Mouse (Mus musculus) heart, embryonic 10.5 days (tissue): ENCODE results near the gene Ighmbp2. TPM values are rescaled to one million over a fixed set of nuclear protein-coding genes. Genes with fewer than 3 reads are reported as not detected.
"Not testable (repeated sequence)": the region's sequence is repeated elsewhere in the genome, so short reads cannot be mapped to it uniquely, and the experiment has no call there.

Experiments used
- DNase-seq: peaks from one replicate; pipeline ENCODE4 v3.0.0-alpha.2; 2017; ENCODE audit warnings: low spot score
- H3K27ac ChIP-seq: fragments of 300-500 bp; sonication (generic); 2 replicates; pipeline ENCODE4 v1.5.1; 2016; ENCODE audit warnings: mild to moderate bottlenecking
- H3K27me3 ChIP-seq: fragments of 300-500 bp; sonication (generic); 2 replicates; pipeline ENCODE4 v1.6.1; 2016; ENCODE audit warnings: mild to moderate bottlenecking; ENCODE audit not compliant: poor library complexity, insufficient read depth, severe bottlenecking
- H3K36me3 ChIP-seq: fragments of 300-500 bp; sonication (generic); 2 replicates; pipeline ENCODE4 v1.6.1; 2016; ENCODE audit warnings: mild to moderate bottlenecking, moderate library complexity
- H3K4me1 ChIP-seq: fragments of 300-500 bp; sonication (generic); 2 replicates; pipeline ENCODE4 v1.6.1; 2016; ENCODE audit warnings: mild to moderate bottlenecking
- H3K4me3 ChIP-seq: fragments of 300-500 bp; sonication (generic); 2 replicates; pipeline ENCODE4 v1.5.1; 2016; ENCODE audit warnings: mild to moderate bottlenecking, moderate library complexity
- H3K9me3 ChIP-seq: fragments of 300-500 bp; sonication (generic); 2 replicates; pipeline ENCODE4 v1.6.1; 2016; ENCODE audit warnings: mild to moderate bottlenecking, moderate library complexity
- WGBS: fragments of 180-500 bp; shearing (Covaris S2); methylation state at CpG from one replicate; pipeline ENCODE4 v1.1.7; 2016; 5-methylcytosine and 5-hydroxymethylcytosine counted together
- polyA plus RNA-seq: library from polyadenylated mRNA; unstranded; fragments of >200 nt; fragmentation: Nextera tagmentation; extraction: Ambion mirVana; gene quantifications from 2 replicates; pipeline ENCODE4 v1.2.1, GENCODE M21; 2016

Gene Ighmbp2
- polyA plus RNA-seq, 1 experiment from 2014 or later, result 7.4 TPM

DNA sequence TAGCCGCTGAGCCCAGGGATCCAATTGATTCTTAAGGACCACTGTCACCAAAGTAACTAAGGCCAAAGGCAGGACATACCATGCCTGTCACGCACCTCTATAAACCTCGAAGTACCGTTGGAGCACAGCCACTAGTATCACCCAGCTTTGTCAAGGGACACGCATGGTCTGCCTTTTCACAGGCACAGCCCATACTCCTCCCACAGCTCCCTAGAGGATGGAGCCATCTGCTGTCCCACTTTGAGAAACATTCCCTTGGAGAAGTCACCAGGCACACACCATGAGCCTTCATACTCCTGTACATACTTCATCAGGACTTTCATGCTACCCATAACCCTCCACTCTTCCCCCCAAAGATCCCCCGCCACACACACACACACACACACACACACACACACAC, 13.0 kb downstream of the Ighmbp2 start:
- 92% methylated on average over 6 of the region's 6 CpGs for WGBS
- H3K4me3 ChIP-seq, result no peak overlapping the region
- peak; percentile 47 for DNase-seq
- no peaks in the 10 kb centered on the region for H3K4me1 ChIP-seq
- H3K27me3 ChIP-seq, result no peaks in the 10 kb centered on the region
- H3K36me3 ChIP-seq, result peaks cover 100% of the 10 kb centered on the region
- H3K9me3 ChIP-seq, result no peaks in the 10 kb centered on the region
- no peak overlapping the region for H3K27ac ChIP-seq

DNA sequence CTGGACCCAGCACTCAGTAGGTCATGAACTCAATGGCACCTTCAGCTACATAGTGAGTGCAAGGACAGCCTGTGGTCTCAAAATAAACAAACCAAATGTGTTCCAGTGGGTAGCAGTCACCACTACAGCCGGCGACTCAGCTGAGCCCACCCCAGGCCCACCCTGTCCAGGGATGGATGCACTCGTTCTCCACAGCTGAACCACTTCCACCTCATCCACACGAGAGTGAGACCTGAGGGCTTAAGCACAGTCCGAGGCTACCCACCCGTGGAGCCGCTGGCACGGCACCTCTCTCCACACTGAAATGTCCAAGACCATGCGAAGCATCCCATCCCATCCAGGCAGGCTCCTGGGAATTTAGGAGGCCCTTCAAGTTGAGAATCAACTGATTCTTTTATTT, 13.5 kb downstream of the Ighmbp2 start:
- Histone ChIP-seq H3K27me3 (no peaks in the 10 kb centered on the region), H3K36me3 (peaks cover 100% of the 10 kb centered on the region), H3K4me1 (no peaks in the 10 kb centered on the region), H3K9me3 (no peaks in the 10 kb centered on the region), H3K4me3 (no peak overlapping the region), H3K27ac (no peak overlapping the region)
- peak; percentile 47 for DNase-seq
- WGBS, result 91% methylated on average over 9 of the region's 9 CpGs

DNA sequence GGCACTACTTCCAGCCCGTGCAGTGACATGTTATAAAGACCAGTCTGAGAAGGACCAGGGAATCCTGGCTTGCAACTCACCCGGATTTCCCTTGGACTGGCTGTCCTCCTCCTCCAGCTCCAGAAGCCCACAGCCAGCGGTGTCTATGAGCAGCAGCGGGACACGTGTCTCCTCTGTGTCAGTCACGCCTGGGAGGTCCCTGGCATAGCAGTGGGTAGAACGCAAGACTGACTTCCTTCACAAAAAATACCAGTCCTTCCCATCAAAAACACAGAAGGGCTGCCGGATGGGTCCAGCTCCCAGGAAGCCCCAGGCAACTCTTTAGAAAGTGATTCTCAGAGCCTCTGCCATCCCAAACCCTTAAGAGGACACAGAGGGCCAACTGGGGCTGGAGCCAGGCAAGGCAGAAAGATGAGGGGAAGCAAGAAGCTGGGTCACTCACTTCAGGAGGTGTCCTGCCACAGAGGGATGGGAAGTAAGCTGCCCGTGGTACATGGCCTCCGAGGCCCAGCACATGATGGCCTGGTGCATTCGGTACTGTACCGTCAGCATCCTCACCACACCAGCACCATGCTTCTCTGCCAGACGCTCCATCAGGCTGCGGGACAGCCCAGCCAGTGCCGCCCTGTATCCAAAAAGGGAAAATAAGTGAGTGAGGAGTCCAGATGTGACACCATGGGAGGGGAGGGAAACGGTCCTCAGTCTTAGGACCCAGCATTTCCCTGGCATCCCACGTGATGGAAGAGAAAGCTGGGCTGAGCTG, 14.4 kb downstream of the Ighmbp2 start:
- H3K27ac ChIP-seq, result no peak overlapping the region
- H3K36me3 ChIP-seq, result peaks cover 100% of the 10 kb centered on the region
- H3K4me3 ChIP-seq, result no peak overlapping the region
- H3K9me3 ChIP-seq, result no peaks in the 10 kb centered on the region
- WGBS, result 91% methylated on average over 17 of the region's 17 CpGs
- H3K4me1 ChIP-seq, result no peaks in the 10 kb centered on the region
- DNase-seq, result peak; percentile 75
- no peaks in the 10 kb centered on the region for H3K27me3 ChIP-seq

DNA sequence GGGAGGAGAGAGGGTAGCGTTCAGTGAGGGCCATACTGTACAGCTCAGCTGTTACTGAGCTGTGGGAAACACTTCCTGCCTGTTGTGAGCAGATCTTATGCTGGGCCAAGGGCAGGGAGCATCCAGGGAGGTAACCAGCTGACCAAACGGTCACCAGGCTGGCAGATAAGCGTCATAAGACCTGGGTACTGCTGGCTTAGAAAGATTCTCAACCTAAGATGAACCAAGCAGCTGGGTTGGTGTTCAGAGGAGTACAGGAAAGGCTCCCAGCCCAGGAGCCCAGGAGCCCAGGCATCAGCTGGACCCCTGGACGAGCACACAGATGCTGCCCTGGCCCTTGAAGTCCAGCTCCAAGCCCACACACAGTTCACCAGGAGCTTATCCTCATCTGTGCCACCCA, 15.5 kb downstream of the Ighmbp2 start:
- Histone ChIP-seq H3K9me3 (no peaks in the 10 kb centered on the region), H3K4me3 (no peak overlapping the region), H3K27ac (no peak overlapping the region), H3K4me1 (no peaks in the 10 kb centered on the region), H3K36me3 (peaks cover 95% of the 10 kb centered on the region), H3K27me3 (no peaks in the 10 kb centered on the region)
- DNase-seq, result peak; percentile 58
- 88% methylated on average over 4 of the region's 4 CpGs for WGBS

DNA sequence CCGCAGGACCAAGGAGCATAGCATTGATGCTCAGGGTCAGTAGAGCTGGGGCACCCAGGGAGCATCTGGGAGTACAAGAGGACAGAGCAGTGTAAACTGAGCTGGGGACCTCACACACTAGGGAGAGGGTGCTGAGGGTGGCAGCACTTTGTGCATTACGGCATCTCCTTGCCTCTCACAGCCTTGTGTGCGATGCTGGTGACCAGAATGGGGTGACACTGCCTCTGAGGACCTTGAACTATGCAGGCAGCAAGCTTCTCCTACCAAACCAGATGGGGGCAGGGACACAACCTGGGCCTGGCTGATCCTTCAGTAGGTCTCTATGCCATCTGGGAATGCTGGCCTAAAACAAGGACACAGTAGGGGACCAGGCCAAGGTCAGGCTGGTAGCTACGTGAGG, 16.1 kb downstream of the Ighmbp2 start:
- Histone ChIP-seq H3K4me1 (no peaks in the 10 kb centered on the region), H3K27ac (no peak overlapping the region), H3K36me3 (peaks cover 95% of the 10 kb centered on the region), H3K27me3 (no peaks in the 10 kb centered on the region), H3K9me3 (no peaks in the 10 kb centered on the region), H3K4me3 (no peak overlapping the region)
- whole genome bisulfite sequencing, result 91% methylated on average over 4 of the region's 4 CpGs
- peak; percentile 66 for DNase-seq

DNA sequence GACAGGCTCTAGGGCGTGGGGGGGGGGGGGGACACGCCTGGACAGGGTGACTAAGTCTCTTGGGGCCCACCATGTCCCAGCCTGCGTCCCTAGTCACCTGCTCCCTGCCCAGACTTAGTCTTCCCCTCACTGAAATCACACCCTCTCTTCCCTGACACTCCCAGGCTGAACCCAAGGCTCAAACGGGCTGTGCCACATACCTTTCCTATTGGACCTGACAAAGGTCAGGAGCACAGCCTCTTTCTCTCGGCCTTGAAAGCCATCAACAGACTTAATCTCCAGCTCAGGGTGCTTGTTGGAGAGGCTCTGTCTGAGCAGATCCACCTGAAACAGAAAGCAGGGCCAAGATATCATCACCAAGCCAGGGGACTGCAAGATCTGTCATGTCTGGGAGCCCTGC, 16.7 kb downstream of the Ighmbp2 start:
- Histone ChIP-seq H3K27ac (no peak overlapping the region), H3K36me3 (peaks cover 95% of the 10 kb centered on the region), H3K4me1 (no peaks in the 10 kb centered on the region), H3K9me3 (no peaks in the 10 kb centered on the region), H3K27me3 (no peaks in the 10 kb centered on the region), H3K4me3 (no peak overlapping the region)
- 75% methylated on average over 5 of the region's 5 CpGs for WGBS
- no peak for DNase-seq

DNA sequence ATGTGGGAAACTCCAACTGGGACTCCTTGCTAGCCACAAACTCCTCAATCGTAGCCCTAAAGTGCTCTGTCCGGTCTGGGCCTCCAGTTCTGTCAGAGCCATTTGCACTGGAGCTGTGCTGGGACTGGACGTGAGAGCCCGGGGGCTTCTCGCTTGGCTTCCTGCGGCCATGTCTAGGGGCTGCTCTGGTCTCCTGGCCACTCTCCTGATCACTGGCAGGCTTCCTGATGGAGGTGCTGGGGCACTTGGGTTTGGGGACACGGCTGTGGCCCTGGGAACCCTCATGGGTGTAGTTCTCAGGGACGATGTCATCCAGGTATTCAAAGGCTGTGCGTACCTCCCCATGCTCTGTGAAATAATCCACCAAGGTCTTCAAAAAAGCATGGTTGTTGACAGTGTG, 17.6 kb downstream of the Ighmbp2 start:
- Histone ChIP-seq H3K27me3 (no peaks in the 10 kb centered on the region), H3K27ac (no peak overlapping the region), H3K9me3 (no peaks in the 10 kb centered on the region), H3K4me1 (no peaks in the 10 kb centered on the region), H3K36me3 (peaks cover 95% of the 10 kb centered on the region), H3K4me3 (no peak overlapping the region)
- WGBS, result 92% methylated on average over 9 of the region's 9 CpGs
- DNase-seq, result peak; percentile 54

DNA sequence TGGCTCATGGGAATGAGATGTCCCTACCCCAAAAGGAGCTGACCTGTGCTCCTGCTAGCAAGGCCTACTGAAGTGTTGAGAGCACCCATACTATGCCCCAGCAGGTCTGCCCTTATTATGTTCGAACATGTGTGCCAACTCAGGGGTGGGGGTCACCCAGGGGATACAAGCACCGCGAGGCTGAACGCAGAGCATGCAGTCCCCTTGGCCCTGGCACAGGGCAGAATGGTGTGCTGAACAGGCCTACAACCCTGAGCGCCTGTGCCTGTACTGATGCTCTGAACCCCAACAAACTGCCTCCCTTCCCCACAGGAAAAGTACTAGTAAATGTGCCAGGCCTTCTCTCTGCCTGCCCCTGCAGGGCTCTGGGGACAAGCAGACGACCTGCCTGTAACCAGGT, 18.5 kb downstream of the Ighmbp2 start:
- no peaks in the 10 kb centered on the region for H3K4me1 ChIP-seq
- DNase-seq, result peak; percentile 69
- H3K27ac ChIP-seq, result no peak overlapping the region
- H3K27me3 ChIP-seq, result no peaks in the 10 kb centered on the region
- no peaks in the 10 kb centered on the region for H3K9me3 ChIP-seq
- peaks cover 91% of the 10 kb centered on the region for H3K36me3 ChIP-seq
- H3K4me3 ChIP-seq, result no peak overlapping the region
- 89% methylated on average over 6 of the region's 6 CpGs for WGBS

DNA sequence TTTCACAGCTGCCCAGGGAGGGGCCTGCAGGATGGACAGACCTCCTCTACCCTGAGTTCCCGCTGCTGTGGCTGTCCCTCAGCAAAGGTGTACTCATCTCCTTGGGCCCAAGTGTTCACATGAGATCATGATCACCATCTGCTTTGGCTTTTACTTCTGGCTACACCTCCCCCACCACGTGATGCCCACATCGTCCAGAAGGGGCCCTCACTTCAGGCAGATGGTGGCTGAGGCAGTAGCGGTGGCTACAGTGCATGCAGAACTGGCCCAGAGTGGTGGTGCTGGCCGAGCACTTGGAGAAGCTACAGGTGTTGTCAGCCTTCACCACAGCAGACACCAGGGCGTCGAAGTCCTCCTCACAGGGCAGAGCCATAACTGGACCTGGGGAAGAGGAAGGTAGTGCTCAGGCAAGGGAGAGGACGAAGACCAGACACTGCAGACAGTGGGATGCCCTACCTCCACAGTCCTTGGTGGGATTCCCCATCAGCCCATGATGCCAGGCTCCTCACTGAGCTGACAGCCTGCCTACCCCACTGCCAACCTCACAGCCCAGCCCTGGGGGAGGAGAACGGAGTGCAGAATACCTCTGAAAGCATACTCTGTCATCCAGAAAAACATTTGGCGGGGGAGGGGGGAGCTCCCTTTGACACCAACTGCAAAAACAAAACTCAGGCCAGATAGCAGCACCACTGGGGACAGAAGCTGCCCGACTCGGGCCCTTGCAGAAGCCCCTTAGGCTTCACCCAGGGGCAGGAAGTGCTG, 20.9 kb downstream of the Ighmbp2 start:
- Histone ChIP-seq H3K4me3 (no peak overlapping the region), H3K27me3 (no peaks in the 10 kb centered on the region), H3K9me3 (no peaks in the 10 kb centered on the region), H3K4me1 (no peaks in the 10 kb centered on the region), H3K27ac (no peak overlapping the region), H3K36me3 (peaks cover 67% of the 10 kb centered on the region)
- peak; percentile 61 for DNase-seq
- WGBS, result 76% methylated on average over 12 of the region's 12 CpGs

DNA sequence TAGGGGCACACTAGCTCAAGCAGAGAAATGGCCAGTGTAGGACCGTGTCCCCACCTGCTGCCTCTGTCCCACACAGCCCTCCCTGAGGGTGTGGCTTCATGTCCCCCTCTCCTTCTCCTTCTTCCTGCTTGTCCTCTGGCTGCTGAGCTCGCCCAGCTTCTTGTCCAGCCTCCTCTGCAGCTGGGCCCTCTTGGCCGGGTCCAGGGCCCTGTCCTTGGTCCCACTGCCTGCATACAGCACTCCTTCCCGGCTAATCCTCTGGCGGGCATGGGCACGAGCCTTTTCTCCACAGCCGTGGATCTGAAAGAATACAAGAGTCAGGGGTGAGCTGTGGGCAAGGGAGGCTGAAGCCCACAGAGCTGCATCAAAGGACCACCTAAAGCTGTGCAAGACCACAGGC, 21.5 kb downstream of the Ighmbp2 start:
- Histone ChIP-seq H3K27ac (no peak overlapping the region), H3K4me1 (no peaks in the 10 kb centered on the region), H3K9me3 (no peaks in the 10 kb centered on the region), H3K4me3 (no peak overlapping the region), H3K27me3 (no peaks in the 10 kb centered on the region), H3K36me3 (peaks cover 61% of the 10 kb centered on the region)
- DNase-seq, result peak; percentile 68
- 95% methylated on average over 7 of the region's 7 CpGs for WGBS

DNA sequence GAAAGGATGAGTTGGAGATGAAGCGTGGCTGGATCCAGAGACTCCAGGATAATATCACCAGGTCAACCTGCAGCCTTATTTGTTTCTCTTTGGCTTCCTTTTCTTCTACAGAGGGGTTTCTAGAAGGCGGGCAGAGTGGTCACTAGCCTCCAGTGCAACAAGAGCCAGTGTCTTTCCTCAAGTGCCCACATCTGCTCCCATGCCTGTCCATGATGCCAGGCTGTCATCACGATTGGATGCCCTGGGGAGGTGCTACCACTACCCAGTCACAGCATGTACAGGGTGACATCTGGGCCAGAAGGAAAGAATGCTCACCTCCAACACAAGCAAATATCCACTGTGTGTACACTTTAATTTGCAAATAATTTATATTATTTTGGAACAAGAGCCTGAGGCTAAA, 22.2 kb downstream of the Ighmbp2 start:
- WGBS, result 86% methylated on average over 3 of the region's 3 CpGs
- peaks cover 53% of the 10 kb centered on the region for H3K36me3 ChIP-seq
- DNase-seq, result peak; percentile 53

DNA sequence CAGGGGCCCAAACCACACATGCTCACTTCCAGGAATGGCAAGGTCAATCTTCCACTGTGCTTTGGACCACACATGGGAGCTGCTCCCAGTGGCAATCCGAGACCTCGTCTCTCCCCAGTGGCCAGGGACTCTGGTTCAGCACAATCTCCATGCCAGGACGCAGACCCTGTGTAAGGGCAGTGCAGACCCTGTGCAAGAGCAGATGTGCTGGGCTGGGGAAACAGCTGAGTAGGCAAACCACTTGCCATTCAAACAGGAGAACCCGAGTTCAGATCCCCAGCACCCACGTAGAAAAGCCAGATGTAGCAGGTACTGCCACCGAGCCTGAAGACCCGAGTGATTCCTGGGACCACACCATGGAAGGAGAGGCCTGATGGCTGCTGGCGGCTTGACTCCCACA, 22.8 kb downstream of the Ighmbp2 start:
- peaks cover 47% of the 10 kb centered on the region for H3K36me3 ChIP-seq

More for the DNA sequence above, 22.2 kb downstream of the Ighmbp2 start:
- Histone ChIP-seq H3K9me3 (no peaks in the 10 kb centered on the region), H3K4me3 (no peak overlapping the region), H3K4me1 (no peaks in the 10 kb centered on the region), H3K27me3 (no peaks in the 10 kb centered on the region), H3K27ac (no peak overlapping the region)

DNA sequence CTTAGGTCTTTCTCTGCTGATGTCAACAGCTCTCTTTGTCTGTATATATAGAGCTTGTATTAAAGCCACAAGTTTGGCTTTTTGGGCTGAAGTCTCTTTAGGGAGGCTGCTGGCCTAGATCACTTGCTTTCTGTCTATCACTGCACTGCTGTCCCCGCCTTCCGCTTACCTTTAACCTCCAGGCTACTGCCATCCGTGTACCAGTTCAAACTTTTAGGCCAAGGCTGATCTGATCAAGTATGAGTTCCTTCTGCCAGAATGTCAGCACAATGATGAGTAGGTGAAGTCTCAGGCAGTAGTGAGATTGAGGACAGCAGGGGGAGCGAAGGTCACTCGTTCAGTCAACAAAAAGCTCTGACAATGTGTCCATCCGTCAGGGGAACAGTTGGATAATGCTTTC, 57.6 kb downstream of the Ighmbp2 start:
- not testable (repeated sequence) for DNase-seq, H3K4me1 ChIP-seq, H3K36me3 ChIP-seq, H3K4me3 ChIP-seq, H3K27me3 ChIP-seq, H3K9me3 ChIP-seq, H3K27ac ChIP-seq
- WGBS, result 79% methylated on average over 5 of the region's 6 CpGs

More for the DNA sequence above, 22.8 kb downstream of the Ighmbp2 start:
- Histone ChIP-seq H3K9me3 (no peaks in the 10 kb centered on the region), H3K4me3 (no peak overlapping the region), H3K27me3 (no peaks in the 10 kb centered on the region), H3K4me1 (no peaks in the 10 kb centered on the region), H3K27ac (no peak overlapping the region)
- 90% methylated on average over 8 of the region's 8 CpGs for WGBS
- DNase-seq, result peak; percentile 73
